Mouse (Mus musculus) CH12.LX (cell line): ENCODE data around the gene Fbxl14.

Experiments used
- POLR2A ChIP-seq: IDR thresholded peaks from 2 replicates; pipeline ENCODE4 v1.6.1; 2011; ENCODE audit warnings: low read depth, mild to moderate bottlenecking, improper control_type of control experiment, low read length
- POLR2AphosphoS2 ChIP-seq: IDR thresholded peaks from 2 replicates; pipeline ENCODE4 v1.6.1; 2011; ENCODE audit warnings: low read depth, low read length, improper control_type of control experiment
- UBTF ChIP-seq: IDR thresholded peaks from 2 replicates; pipeline ENCODE4 v1.6.1; 2012; ENCODE audit warnings: low read depth, mild to moderate bottlenecking, inconsistent platforms, low read length, improper control_type of control experiment, moderate library complexity
- USF2 ChIP-seq: conservative IDR thresholded peaks from 2 replicates; pipeline ENCODE4 v1.6.1; 2011; ENCODE audit warnings: low read depth, low read length, improper control_type of control experiment

- TF ChIP-seq POLR2A (no peak), USF2 (no peak), UBTF (no peak), POLR2AphosphoS2 (no peak)
These were observed 6.0 kb downstream of the Fbxl14 start for GRCm38 (mm10) chr6:119485486-119485885.
